Mouse (Mus musculus) adrenal gland, postnatal 4 days (tissue): ENCODE measurements around the gene Rhbdd3. TPM values are rescaled to one million over a fixed set of nuclear protein-coding genes. Genes with fewer than 3 reads are reported as not detected.
"Not testable (repeated sequence)": the region's sequence is repeated elsewhere in the genome, so short reads cannot be mapped to it uniquely, and the experiment has no call there.

Experiments
- DNase-seq, 2 experiments: peaks; one replicate each; pipeline ENCODE4 v3.0.0; 2021 to 2022; ENCODE audit warnings: low spot score in 2 of 2, mixed read lengths in 2 of 2
- total RNA-seq, 2 experiments: library from RNA; stranded (reverse); gene quantifications; 2 replicates each; pipeline ENCODE4 v1.2.3; 2021

The Rhbdd3 gene
- total RNA-seq, 2 experiments from 2014 or later = 29.5 to 34.1 TPM

DNA sequence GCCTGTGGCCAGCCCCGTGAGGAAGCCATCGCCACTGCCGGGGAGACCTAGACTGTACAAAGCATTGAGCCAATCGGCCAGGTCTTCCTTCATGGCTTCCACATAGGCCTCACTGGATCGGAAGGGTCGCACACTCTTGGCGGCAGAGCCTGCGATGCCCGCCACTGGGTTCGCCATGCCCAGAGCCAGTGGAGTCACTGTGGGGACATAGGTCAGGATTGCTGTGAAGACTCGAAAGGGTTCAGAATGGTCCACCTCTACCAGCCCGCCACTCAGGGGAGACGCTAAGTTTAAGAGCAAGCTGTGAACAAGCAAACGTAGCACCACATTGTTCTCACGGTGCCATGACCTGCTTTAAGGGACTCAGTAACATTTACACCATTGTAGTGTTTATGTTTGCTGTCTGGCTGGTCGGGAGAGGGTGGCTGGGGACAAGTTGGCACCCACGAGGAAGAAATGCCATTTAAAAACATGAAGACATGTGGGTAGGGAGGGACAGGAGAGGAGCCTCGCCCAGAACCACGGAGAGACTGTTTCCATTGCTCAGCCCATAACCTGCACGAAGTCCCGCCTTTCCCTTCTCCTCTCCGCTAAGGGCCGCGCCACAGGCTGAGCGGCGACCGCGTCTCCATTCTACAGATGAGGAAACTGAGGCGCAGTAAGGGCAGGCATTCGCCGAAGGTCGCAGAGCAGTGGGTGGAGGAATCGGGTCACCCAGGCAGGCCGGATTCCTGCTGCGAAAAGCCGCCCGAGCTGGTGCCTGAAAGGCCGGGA, 34.3 kb upstream of the Rhbdd3 start:
- no peak for DNase-seq

DNA sequence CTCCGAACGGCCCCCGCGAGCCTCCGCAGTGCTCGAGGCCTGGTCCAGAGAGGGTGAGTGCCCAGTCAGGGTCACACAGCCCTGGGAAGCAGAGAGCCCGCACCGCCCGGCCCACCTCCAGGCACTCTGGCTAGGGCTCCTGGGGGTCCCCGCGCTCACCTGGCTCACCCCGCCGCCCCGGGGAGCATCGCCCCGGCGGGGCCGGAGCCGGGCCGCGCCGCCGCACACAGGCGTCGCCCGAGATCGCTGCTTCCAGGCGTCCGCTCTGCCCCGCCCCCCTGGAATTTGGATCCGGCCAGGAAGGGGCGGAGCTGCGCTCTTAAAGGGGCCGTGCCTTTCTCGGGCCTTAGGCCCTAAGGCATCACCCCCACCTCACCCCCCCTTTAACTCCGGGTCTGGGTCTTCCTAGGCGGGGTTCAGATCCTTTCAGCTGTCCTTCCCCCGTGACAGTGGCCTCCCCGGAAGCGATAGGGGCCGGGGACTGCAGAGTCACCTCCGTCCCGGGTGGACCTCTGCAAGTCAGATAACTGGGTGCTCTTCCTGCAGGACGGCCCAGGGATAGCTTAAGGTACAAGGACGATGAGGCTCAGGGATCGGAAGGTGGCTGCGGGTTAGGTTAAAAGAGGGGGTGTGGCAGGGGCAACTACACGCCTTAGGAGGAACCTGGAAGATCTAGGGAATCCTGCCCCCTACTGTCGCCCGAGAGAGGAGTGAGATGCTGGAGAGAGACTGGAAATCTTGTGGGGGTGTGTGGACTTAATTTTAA, 33.5 kb upstream of the Rhbdd3 start, which contains the start of gene Gas2l1:
Gene Gas2l1, minus strand, starts transcription at position 272 of the 766 bp plus-strand sequence.
- DNase-seq = peak; percentile 66 to 80

DNA sequence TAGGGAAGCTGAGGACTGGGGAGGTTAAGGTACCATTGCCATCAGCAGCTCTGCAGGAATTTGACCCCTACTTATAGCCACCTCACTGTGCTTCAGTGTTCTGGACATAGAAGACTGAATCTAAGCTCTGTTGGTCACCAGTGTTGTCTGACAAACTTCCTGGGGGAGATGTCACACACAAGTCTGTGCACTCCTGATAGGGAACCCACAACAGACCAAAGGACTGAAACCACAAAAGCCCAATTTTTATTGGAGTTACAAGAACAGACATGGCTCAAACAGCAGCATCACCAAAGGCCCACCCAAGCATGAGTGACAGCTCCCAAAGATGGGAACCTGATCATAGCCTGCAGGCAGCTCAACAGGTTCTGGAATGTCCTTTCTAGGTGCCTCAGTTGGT, 31.7 kb upstream of the Rhbdd3 start:
- DNase-seq = no peak

- no peak for DNase-seq
Measured at GRCm38 (mm10) chr11:5068126-5068971, 30.4 kb upstream of the Rhbdd3 start.

- no peak for DNase-seq
Measured at GRCm38 (mm10) chr11:5074882-5075281, 23.8 kb upstream of the Rhbdd3 start.

GRCm38 (mm10) chr11:5075760-5076159, 23.0 kb upstream of the Rhbdd3 start:
- DNase-seq = no peak

- not testable (repeated sequence) for DNase-seq
Measured at GRCm38 (mm10) chr11:5076843-5077242, 21.9 kb upstream of the Rhbdd3 start.

DNA sequence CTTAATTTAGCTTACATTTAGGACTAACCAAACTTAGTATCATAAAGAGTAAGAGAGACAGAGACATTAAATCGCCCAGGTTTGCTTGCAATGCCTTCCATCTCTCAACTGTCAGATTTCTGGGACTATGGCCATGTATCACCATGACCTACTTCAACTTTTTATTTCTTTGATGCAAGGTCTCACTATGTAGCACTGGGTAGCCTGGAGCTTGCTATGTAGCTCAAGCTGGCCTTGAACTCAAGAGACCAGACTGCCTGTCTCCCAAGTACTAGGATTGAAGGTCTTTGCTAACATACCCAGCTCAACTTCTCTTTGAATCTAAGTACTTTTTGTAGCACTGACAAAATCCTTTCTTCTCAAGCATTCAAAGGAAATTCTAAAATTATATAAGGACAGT, 9.6 kb upstream of the Rhbdd3 start:
- no peak for DNase-seq

GRCm38 (mm10) chr11:5091706-5092105, 7.0 kb upstream of the Rhbdd3 start:
- DNase-seq = no peak

DNA sequence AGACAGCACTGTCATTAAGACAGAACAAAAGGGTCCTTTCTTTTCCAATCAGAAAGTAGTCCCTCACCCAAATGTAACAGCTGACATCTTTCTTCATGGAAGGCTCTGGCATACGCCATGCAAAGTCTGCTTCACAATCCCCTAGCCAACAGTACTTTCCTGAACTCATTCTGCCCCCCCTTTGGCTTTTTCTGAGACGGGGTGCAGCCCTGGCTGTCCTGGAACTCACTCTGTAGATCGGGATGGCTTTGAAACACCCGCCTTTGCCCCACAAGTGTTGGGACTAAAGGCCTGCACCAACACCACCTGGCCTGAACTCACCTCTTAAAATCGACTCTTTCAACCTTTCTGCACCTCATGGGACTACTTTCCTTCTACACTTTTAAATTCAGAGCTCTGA, 2.8 kb upstream of the Rhbdd3 start:
- DNase-seq = no peak

DNA sequence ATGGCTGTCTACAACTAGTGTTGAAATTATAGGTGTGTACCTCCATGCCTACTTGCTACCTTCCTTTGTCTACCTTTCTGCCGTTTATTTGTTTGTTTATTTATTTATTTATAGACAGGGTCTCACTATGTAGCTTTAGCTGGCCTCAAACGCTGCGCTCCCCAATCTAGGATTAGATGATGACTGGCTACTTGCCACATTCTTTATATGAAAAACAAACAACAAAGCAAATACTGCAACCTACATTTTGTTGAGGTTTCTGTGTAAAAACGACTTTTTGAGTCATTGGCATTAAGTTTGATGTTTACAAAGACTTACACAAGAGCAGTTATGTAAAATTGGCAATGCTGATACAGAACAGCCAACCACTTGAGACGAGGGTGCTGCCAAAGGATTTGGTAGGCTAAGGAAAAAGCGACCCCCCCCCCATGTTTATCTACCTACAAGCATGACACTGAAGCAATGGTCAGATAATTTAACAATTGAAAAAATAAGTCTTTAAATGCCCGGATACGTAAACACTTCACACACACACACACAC, 2.2 kb upstream of the Rhbdd3 start:
- DNase-seq = no peak

GRCm38 (mm10) chr11:5098035-5098735, 541 bp upstream of the Rhbdd3 start:
- DNase-seq = no peak

DNA sequence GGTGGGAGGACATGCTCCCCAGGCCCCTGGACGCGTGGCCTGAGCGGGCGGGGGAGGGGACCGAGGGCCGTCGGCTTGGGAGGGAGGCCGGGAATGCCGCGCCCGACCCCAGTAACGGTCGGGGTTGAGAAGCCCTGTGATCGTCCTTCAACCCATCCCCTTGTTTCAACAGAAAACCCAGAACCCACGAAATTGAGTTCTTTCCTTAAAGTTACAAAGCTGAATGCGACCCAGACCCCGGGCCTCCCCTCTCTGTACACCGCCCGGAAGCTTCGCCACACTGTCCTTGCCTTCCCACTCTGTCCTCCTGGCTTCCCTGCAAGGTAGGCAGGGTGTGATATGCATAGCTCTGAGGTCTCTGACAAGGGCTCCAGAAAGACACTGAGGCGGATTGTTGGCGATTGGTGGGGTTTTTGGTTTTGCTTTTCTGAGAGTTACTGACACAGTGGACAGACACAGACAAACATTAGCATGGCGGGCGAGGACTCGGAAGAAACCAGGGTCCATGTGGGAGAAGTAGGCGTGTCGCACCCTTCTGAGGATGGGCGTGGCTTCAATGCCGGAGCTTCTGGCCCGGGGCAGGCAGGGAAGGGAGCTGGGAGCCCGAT, 954 bp downstream of the Rhbdd3 start:
- peak; percentile 44 to 76 for DNase-seq

- no peak for DNase-seq
Measured at GRCm38 (mm10) chr11:5100283-5100682, 1.6 kb downstream of the Rhbdd3 start.

- no peak for DNase-seq
Measured at GRCm38 (mm10) chr11:5100801-5101200, 2.1 kb downstream of the Rhbdd3 start.

DNA sequence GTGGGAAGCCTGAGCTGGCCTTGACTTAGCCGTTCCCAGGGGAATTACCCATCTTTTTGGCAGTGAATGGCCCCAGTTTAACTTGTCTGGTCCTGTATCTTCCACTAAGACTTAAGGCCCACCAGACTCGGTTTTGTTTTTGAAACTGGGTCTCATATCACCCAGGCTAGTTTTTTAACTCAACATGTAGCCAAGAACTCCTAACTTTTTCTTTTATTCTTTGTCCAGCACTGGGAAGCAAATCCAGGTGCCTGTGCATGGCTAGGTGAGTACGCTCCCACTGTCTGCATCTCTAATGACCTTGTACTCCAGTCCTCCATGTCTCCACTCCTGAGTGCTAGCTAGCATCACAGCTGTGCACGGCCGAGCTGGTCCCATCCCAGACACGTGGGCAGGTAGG, 2.9 kb downstream of the Rhbdd3 start:
- no peak for DNase-seq

GRCm38 (mm10) chr11:5102384-5102783, 3.7 kb downstream of the Rhbdd3 start:
- DNase-seq = no peak

- no peak for DNase-seq
Measured at GRCm38 (mm10) chr11:5103986-5104509, 5.3 kb downstream of the Rhbdd3 start.

DNA sequence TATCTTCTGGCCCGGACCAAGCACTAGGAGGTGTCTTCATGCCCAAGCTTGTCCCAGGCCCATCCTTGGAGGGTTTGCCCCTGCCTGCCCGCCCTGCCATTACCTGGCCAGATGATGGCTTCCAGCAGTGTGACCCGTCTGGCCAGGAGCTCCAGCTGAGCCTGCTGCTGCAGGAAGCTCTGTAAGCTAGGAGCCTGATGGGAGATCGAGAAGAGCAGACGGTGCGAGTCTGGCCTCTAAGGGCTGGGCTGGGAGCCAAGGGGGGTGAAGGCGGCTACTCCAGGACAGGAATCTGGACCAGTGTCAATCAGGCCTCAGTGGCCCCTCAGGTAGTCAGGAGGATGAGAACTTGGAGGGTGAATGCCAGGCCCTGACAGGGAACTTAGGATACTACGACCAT, 10.7 kb downstream of the Rhbdd3 start:
- no peak for DNase-seq

DNA sequence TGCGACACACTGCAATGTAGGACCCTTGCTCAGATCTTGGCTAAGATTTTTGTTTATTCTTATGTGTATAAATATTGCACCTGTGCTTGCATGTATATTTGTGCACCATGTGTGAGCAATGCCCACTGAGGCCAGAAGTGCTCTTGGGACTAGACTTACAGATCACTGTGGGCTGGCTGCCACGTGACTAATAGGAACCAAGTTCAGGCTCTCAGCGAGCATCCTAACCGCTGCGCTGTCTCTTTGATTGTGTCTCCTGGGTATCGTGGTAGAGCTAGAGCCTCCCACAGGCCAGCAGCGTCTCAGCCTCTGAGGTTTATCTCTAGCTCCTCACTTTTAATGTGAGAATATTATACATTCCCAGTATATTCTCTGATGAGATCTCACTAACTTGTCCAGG, 14.9 kb downstream of the Rhbdd3 start:
- no peak for DNase-seq
